Mouse (Mus musculus): ENCODE results near the gene Hdgfl2. TPM values are rescaled to one million over a fixed set of nuclear protein-coding genes. Genes with fewer than 3 reads are reported as not detected.
A peak's percentile ranks its signal among the peaks of the same experiment; 100 is the strongest.

The Hdgfl2 gene
- polyA plus RNA-seq, 1 experiment from 2014 or later = 65.8 TPM

GRCm38 (mm10) chr17:56036901-56037287 lies 42.5 kb upstream of the Hdgfl2 start:
- H3K4me3 ChIP-seq = peak overlapping the region; percentile 95
- H3K4me1 ChIP-seq (replicated peaks) = peaks cover 49% of the 10 kb centered on the region
- peak overlapping the region; percentile 9; the same call in 1 of the 2 replicates for H3K27ac ChIP-seq
- no peaks in the 10 kb centered on the region for H3K27me3 ChIP-seq
- no peaks in the 10 kb centered on the region for H3K9me3 ChIP-seq (replicated peaks)
- peak overlapping the region; percentile 58 for H3K4me2 ChIP-seq
- H3K9ac ChIP-seq = peak overlapping the region; percentile 40
- peaks cover 13% of the 10 kb centered on the region; the same call in 1 of the 2 replicates for H3K36me3 ChIP-seq
- no peak for ATAC-seq (replicated peaks; ENCODE audit: insufficient number of reproducible peaks, insufficient read depth, low FRiP score, low read depth)
- WGBS = 33% methylated on average over 13 of the region's 13 CpGs

- Histone ChIP-seq H3K4me1 (replicated peaks) (peaks cover 36% of the 10 kb centered on the region), H3K9ac (no peak overlapping the region)
These were observed 40.7 kb upstream of the Hdgfl2 start for GRCm38 (mm10) chr17:56038583-56039261.

GRCm38 (mm10) chr17:56039345-56039744 lies 40.1 kb upstream of the Hdgfl2 start:
- peaks cover 33% of the 10 kb centered on the region for H3K4me1 ChIP-seq (replicated peaks)

More at GRCm38 (mm10) chr17:56038583-56039261, 40.7 kb upstream of the Hdgfl2 start:
- Histone ChIP-seq H3K4me3 (no peak overlapping the region), H3K4me2 (no peak overlapping the region), H3K36me3 (peaks cover 8% of the 10 kb centered on the region; the same call in 1 of the 2 replicates), H3K27ac (no peak overlapping the region), H3K27me3 (no peaks in the 10 kb centered on the region), H3K9me3 (replicated peaks) (no peaks in the 10 kb centered on the region)
- 76% methylated on average over 8 of the region's 8 CpGs for WGBS
- no peak for ATAC-seq (replicated peaks; ENCODE audit: insufficient number of reproducible peaks, insufficient read depth, low FRiP score, low read depth)

GRCm38 (mm10) chr17:56040030-56040856 lies 39.2 kb upstream of the Hdgfl2 start, which contains the start of gene Chaf1a:
Chaf1a (plus strand) TSS chr17:56040439.
- peak within 1 kb of the TSS; percentile 91 for H3K4me3 ChIP-seq
- peak; percentile 77 for ATAC-seq (replicated peaks; ENCODE audit: insufficient number of reproducible peaks, insufficient read depth, low FRiP score, low read depth)
- H3K27me3 ChIP-seq = no peaks in the 10 kb centered on the region
- peak within 1 kb of the TSS; percentile 73 for H3K27ac ChIP-seq
- peak within 1 kb of the TSS; percentile 90 for H3K9ac ChIP-seq
- H3K36me3 ChIP-seq = 0 out of 2 replicates have a peak, but pooled peaks cover 12% of the 10 kb centered on the region
- WGBS = under 1% methylated on average over 68 of the region's 68 CpGs
- H3K9me3 ChIP-seq (replicated peaks) = no peaks in the 10 kb centered on the region
- peak within 1 kb of the TSS; percentile 92 for H3K4me2 ChIP-seq
- H3K4me1 ChIP-seq (replicated peaks) = peaks cover 24% of the 10 kb centered on the region

More at GRCm38 (mm10) chr17:56039345-56039744, 40.1 kb upstream of the Hdgfl2 start:
- no peak for ATAC-seq (replicated peaks; ENCODE audit: insufficient number of reproducible peaks, insufficient read depth, low FRiP score, low read depth)
- peak overlapping the region; percentile 92; the same call in 1 of the 2 replicates for H3K4me2 ChIP-seq
- H3K9me3 ChIP-seq (replicated peaks) = no peaks in the 10 kb centered on the region
- peak overlapping the region; percentile 91; the same call in 1 of the 2 replicates for H3K4me3 ChIP-seq
- H3K9ac ChIP-seq = no peak overlapping the region
- peaks cover 8% of the 10 kb centered on the region; the same call in 1 of the 2 replicates for H3K36me3 ChIP-seq
- 69% methylated on average over 4 of the region's 4 CpGs for WGBS
- no peaks in the 10 kb centered on the region for H3K27me3 ChIP-seq
- peak overlapping the region; percentile 69; the same call in 1 of the 2 replicates for H3K27ac ChIP-seq

- no peak for ATAC-seq (replicated peaks; ENCODE audit: insufficient number of reproducible peaks, insufficient read depth, low FRiP score, low read depth)
- Histone ChIP-seq H3K9ac (peak overlapping the region; percentile 90), H3K4me1 (replicated peaks) (peaks cover 18% of the 10 kb centered on the region), H3K27ac (peak overlapping the region; percentile 73), H3K4me3 (peak overlapping the region; percentile 91), H3K27me3 (no peaks in the 10 kb centered on the region), H3K4me2 (peak overlapping the region; percentile 92), H3K9me3 (replicated peaks) (no peaks in the 10 kb centered on the region), H3K36me3 (peaks cover 15% of the 10 kb centered on the region; the same call in 1 of the 2 replicates)
- WGBS = 1% methylated on average over 12 of the region's 12 CpGs
These were observed 38.6 kb upstream of the Hdgfl2 start for GRCm38 (mm10) chr17:56040857-56041163.

GRCm38 (mm10) chr17:56051369-56051768 lies 28.1 kb upstream of the Hdgfl2 start:
- H3K36me3 ChIP-seq = peaks cover 32% of the 10 kb centered on the region; the same call in 1 of the 2 replicates
- 0 out of 2 replicates have a peak, but pooled peaks cover 1% of the 10 kb centered on the region for H3K4me1 ChIP-seq (replicated peaks)
- H3K4me3 ChIP-seq = no peak overlapping the region
- no peak for ATAC-seq (replicated peaks; ENCODE audit: insufficient number of reproducible peaks, insufficient read depth, low FRiP score, low read depth)
- H3K4me2 ChIP-seq = no peak overlapping the region
- no peaks in the 10 kb centered on the region for H3K27me3 ChIP-seq
- H3K9me3 ChIP-seq (replicated peaks) = no peaks in the 10 kb centered on the region
- no peak overlapping the region for H3K27ac ChIP-seq
- 87% methylated on average over 5 of the region's 5 CpGs for WGBS
- no peak overlapping the region for H3K9ac ChIP-seq

GRCm38 (mm10) chr17:56054938-56055337 lies 24.5 kb upstream of the Hdgfl2 start:
- no peak overlapping the region for H3K27ac ChIP-seq
- no peak for ATAC-seq (replicated peaks; ENCODE audit: insufficient number of reproducible peaks, insufficient read depth, low FRiP score, low read depth)
- H3K4me2 ChIP-seq = no peak overlapping the region
- 0 out of 2 replicates have a peak, but pooled peaks cover 2% of the 10 kb centered on the region for H3K4me1 ChIP-seq (replicated peaks)
- H3K9ac ChIP-seq = no peak overlapping the region
- H3K9me3 ChIP-seq (replicated peaks) = no peaks in the 10 kb centered on the region
- H3K27me3 ChIP-seq = no peaks in the 10 kb centered on the region
- no peak overlapping the region for H3K4me3 ChIP-seq
- peaks cover 29% of the 10 kb centered on the region for H3K36me3 ChIP-seq

- no peak overlapping the region for H3K9ac ChIP-seq
- 0 out of 2 replicates have a peak, but pooled peaks cover 2% of the 10 kb centered on the region for H3K4me1 ChIP-seq (replicated peaks)
- no peaks in the 10 kb centered on the region for H3K9me3 ChIP-seq (replicated peaks)
- H3K36me3 ChIP-seq = peaks cover 38% of the 10 kb centered on the region
- no peak for ATAC-seq (replicated peaks; ENCODE audit: insufficient number of reproducible peaks, insufficient read depth, low FRiP score, low read depth)
- no peak overlapping the region for H3K4me2 ChIP-seq
- no peaks in the 10 kb centered on the region for H3K27me3 ChIP-seq
- no peak overlapping the region for H3K4me3 ChIP-seq
- H3K27ac ChIP-seq = no peak overlapping the region
- WGBS = 50% methylated on average over 4 of the region's 4 CpGs
These were observed 23.3 kb upstream of the Hdgfl2 start for GRCm38 (mm10) chr17:56055945-56056678.

- H3K27me3 ChIP-seq = no peaks in the 10 kb centered on the region
- 83% methylated on average over 11 of the region's 11 CpGs for WGBS
- no peak overlapping the region for H3K4me3 ChIP-seq
- H3K9ac ChIP-seq = no peak overlapping the region
- no peak overlapping the region for H3K27ac ChIP-seq
- peaks cover 46% of the 10 kb centered on the region for H3K36me3 ChIP-seq
- no peaks in the 10 kb centered on the region for H3K9me3 ChIP-seq (replicated peaks)
- no peak for ATAC-seq (replicated peaks; ENCODE audit: insufficient number of reproducible peaks, insufficient read depth, low FRiP score, low read depth)
- H3K4me2 ChIP-seq = no peak overlapping the region
- 0 out of 2 replicates have a peak, but pooled peaks cover 2% of the 10 kb centered on the region for H3K4me1 ChIP-seq (replicated peaks)
These were observed 21.9 kb upstream of the Hdgfl2 start for GRCm38 (mm10) chr17:56057381-56058120.

GRCm38 (mm10) chr17:56062081-56062480 lies 17.4 kb upstream of the Hdgfl2 start:
- Histone ChIP-seq H3K36me3 (peaks cover 89% of the 10 kb centered on the region), H3K27me3 (no peaks in the 10 kb centered on the region), H3K4me3 (no peak overlapping the region), H3K4me2 (no peak overlapping the region), H3K9ac (no peak overlapping the region), H3K27ac (no peak overlapping the region), H3K9me3 (replicated peaks) (no peaks in the 10 kb centered on the region), H3K4me1 (replicated peaks) (no peaks in the 10 kb centered on the region)
- WGBS = 92% methylated on average over 7 of the region's 7 CpGs
- no peak for ATAC-seq (replicated peaks; ENCODE audit: insufficient number of reproducible peaks, insufficient read depth, low FRiP score, low read depth)
